Mouse (Mus musculus): ENCODE measurements around the gene Acvr1b. TPM values are rescaled to one million over a fixed set of nuclear protein-coding genes. Genes with fewer than 3 reads are reported as not detected.

Acvr1b gene
- polyA plus RNA-seq, 1 experiment from 2014 or later, result 22.4 TPM

GRCm38 (mm10) chr15:101260874-101261622, 87.2 kb downstream of the Acvr1b start:
- H3K9me3 ChIP-seq (ENCODE audit: control insufficient read depth, low read length), result no peaks in the 10 kb centered on the region
- no peaks in the 10 kb centered on the region for H3K36me3 ChIP-seq (ENCODE audit: control insufficient read depth, insufficient read depth, low read length)
- no peak overlapping the region for H3K4me2 ChIP-seq (ENCODE audit: low read length)
- WGBS, result 72% methylated on average over 13 of the region's 13 CpGs
- ATAC-seq, result no peak
- H3K27ac ChIP-seq (ENCODE audit: low read depth, low read length), result peak overlapping the region; percentile 29; the same call in 1 of the 2 replicates
- peaks cover 5% of the 10 kb centered on the region for H3K4me1 ChIP-seq (ENCODE audit: control insufficient read depth, insufficient read depth, low read depth, low read length)
- H3K4me3 ChIP-seq (ENCODE audit: low read length), result no peak overlapping the region
- H3K9ac ChIP-seq (ENCODE audit: low read depth, low read length), result no peak overlapping the region
- H3K27me3 ChIP-seq (replicated peaks; ENCODE audit: control insufficient read depth, insufficient read depth, low read length), result peaks cover 4% of the 10 kb centered on the region; the same call in 1 of the 2 replicates

DNA sequence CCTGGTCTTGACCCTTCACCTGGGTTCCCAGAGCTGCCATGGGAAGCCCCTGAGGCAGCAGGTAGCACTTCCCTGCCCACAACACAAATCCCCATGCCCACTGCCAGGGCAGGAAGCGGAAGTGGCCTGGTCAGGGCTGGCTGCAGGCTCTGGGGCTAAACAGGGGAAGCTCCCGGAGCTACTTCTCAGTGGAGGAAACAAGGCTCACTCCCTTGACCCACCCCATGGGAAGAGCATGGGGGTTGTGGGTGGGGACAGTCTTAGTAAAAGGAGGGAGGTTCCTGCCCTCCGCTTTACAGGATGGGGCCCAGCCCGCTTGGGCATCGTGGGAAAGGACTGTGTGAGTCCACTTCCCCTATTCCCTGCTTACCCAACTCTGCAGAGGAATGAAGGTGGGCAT, 88.6 kb downstream of the Acvr1b start:
- no peak overlapping the region for H3K27ac ChIP-seq (ENCODE audit: low read depth, low read length)
- no peaks in the 10 kb centered on the region for H3K9me3 ChIP-seq (ENCODE audit: control insufficient read depth, low read length)
- peaks cover 4% of the 10 kb centered on the region for H3K27me3 ChIP-seq (replicated peaks; ENCODE audit: control insufficient read depth, insufficient read depth, low read length)
- peaks cover 7% of the 10 kb centered on the region for H3K4me1 ChIP-seq (ENCODE audit: control insufficient read depth, insufficient read depth, low read depth, low read length)
- H3K4me2 ChIP-seq (ENCODE audit: low read length), result no peak overlapping the region
- no peak overlapping the region for H3K9ac ChIP-seq (ENCODE audit: low read depth, low read length)
- ATAC-seq, result no peak
- 60% methylated on average over 5 of the region's 5 CpGs for WGBS
- no peaks in the 10 kb centered on the region for H3K36me3 ChIP-seq (ENCODE audit: control insufficient read depth, insufficient read depth, low read length)
- H3K4me3 ChIP-seq (ENCODE audit: low read length), result no peak overlapping the region

Small RNAs within 50 kb of the gene (microRNA-seq; reads per million reads assigned to microRNA genes)
- 1.5 reads per million for gene Mir6962

Other genes starting within 250 kb of the Acvr1b start
- gene Gm47841, start 126.7 kb upstream of the Acvr1b start, polyA plus RNA-seq (2015; fragmentation: Nextera tagmentation; extraction: Ambion mirVana), result not detected in 2 replicates
- 0.06 and 0.09 TPM in 2 replicates for gene Fignl2, start 95.5 kb upstream of the Acvr1b start, polyA plus RNA-seq (2015; fragmentation: Nextera tagmentation; extraction: Ambion mirVana)
- gene Ankrd33, start 58.3 kb upstream of the Acvr1b start, polyA plus RNA-seq (2015; fragmentation: Nextera tagmentation; extraction: Ambion mirVana), result not detected in 2 replicates
- gene Acvrl1, start 45.5 kb upstream of the Acvr1b start, polyA plus RNA-seq (2015; fragmentation: Nextera tagmentation; extraction: Ambion mirVana), result 10.2 and 12.7 TPM in 2 replicates
- 1.1 and 1.7 TPM in 2 replicates for gene Grasp, start 50.1 kb downstream of the Acvr1b start, polyA plus RNA-seq (2015; fragmentation: Nextera tagmentation; extraction: Ambion mirVana)
- 6.8 and 7.2 TPM in 2 replicates for gene Nr4a1, start 80.2 kb downstream of the Acvr1b start, polyA plus RNA-seq (2015; fragmentation: Nextera tagmentation; extraction: Ambion mirVana)
- 79.6 and 81.3 TPM in 2 replicates for gene Atg101, start 110.2 kb downstream of the Acvr1b start, polyA plus RNA-seq (2015; fragmentation: Nextera tagmentation; extraction: Ambion mirVana)
- gene 6030408B16Rik, start 119.1 kb downstream of the Acvr1b start, polyA plus RNA-seq (2015; fragmentation: Nextera tagmentation; extraction: Ambion mirVana), result 0.13 and 0.21 TPM in 2 replicates
- gene Krt80, start 196.1 kb downstream of the Acvr1b start, polyA plus RNA-seq (2015; fragmentation: Nextera tagmentation; extraction: Ambion mirVana), result 0.25 and 0.38 TPM in 2 replicates
- 1.1 and 1.3 TPM in 2 replicates for gene Krt7, start 237.0 kb downstream of the Acvr1b start, polyA plus RNA-seq (2015; fragmentation: Nextera tagmentation; extraction: Ambion mirVana)

All from hindbrain, embryonic 16.5 days (tissue).